Mouse (Mus musculus): ENCODE results near the gene Usp2. TPM values are rescaled to one million over a fixed set of nuclear protein-coding genes. Genes with fewer than 3 reads are reported as not detected.

Usp2 gene
- polyA plus RNA-seq, 1 experiment from 2014 or later, result 12.7 TPM

DNA sequence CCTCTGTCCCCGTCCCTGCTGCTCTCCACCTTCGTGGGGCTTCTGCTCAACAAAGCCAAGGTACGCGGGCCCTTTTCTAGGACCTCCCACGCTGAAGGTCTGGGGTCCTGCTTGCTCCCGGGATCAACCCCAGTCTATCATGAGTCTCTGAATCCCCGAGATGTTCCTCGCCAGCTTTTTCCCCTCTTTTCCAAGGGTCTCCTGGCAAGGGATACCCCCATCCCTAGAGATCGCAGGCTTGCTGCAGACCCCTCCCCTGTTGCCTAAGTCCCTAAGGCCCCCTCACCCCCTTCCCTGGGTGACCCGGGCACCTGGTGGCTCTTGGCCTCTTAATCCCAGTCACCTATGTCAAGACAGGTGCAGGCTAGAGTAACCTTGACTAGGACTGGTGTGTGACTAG is 18.5 kb downstream of the Usp2 start:
- peak overlapping the region; percentile 72 for H3K9ac ChIP-seq (replicated peaks; ENCODE audit: low read length)
- H3K36me3 ChIP-seq (replicated peaks; ENCODE audit: control insufficient read depth, insufficient read depth, low read depth, low read length), result no peaks in the 10 kb centered on the region
- 2% methylated on average over 10 of the region's 10 CpGs for WGBS
- H3K4me3 ChIP-seq (ENCODE audit: low read depth, low read length), result peak overlapping the region; percentile 58
- no peaks in the 10 kb centered on the region for H3K9me3 ChIP-seq (replicated peaks; ENCODE audit: control insufficient read depth, low read length)
- H3K27me3 ChIP-seq (ENCODE audit: control insufficient read depth, insufficient read depth, low read length), result peaks cover 6% of the 10 kb centered on the region
- peak overlapping the region; percentile 97 for H3K4me2 ChIP-seq (ENCODE audit: low read depth, low read length)
- H3K4me1 ChIP-seq (ENCODE audit: control insufficient read depth, insufficient read depth, low read length), result peaks cover 6% of the 10 kb centered on the region
- H3K27ac ChIP-seq (replicated peaks; ENCODE audit: low read depth, low read length), result no peak overlapping the region
- no peak for DNase-seq (ENCODE audit: low spot score)
- no peak for ATAC-seq (replicated peaks; ENCODE audit: insufficient number of reproducible peaks, low FRiP score, low TSS enrichment, low read depth)

DNA sequence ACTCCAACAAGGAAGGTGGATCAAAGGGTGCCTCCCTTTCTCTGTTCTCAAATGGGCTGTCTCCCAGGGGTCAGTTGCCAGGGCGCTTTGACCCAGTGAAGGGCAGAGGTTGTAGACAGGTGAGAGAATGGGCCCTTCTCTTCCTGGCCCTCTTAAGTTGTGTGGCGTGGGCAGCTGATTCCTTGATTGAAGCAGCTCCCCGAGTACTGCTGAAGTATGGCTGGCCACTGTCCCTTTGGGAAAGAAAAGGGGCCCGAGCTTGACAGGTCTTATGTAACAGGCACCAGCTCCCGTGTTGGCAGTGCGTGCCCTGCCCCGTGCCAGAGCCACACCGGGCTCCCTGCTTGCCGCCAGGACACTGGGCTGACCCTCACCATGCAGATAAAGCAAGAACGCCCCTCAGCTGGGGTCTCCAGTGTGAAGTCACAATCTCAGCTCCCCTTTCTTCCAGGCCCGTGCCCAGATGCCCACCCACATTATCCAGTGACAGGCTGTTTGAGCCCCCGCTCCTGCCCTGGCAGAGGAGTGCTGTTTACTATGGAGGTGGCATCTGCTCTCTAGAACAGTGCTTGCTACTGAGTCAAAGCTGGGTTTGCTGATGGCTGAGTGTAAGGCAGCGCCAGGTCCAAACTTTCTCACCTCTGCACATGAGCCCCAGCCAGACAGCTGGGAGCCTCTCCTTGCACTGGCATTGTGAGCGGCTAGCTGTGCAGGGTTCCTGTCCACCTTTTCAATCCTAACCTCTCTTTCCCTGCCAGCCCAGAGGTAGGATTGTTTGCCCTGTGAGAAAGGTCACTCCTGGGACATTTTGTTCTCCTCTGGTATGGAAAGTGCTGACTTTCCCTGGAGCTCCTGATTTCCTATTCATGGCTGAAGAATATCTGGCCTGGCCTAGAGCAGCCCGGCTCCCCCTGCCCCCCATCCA is 19.2 kb downstream of the Usp2 start:
- no peak overlapping the region for H3K9ac ChIP-seq (replicated peaks; ENCODE audit: low read length)
- H3K27ac ChIP-seq (replicated peaks; ENCODE audit: low read depth, low read length), result no peak overlapping the region
- no peak overlapping the region for H3K4me3 ChIP-seq (ENCODE audit: low read depth, low read length)
- no peaks in the 10 kb centered on the region for H3K36me3 ChIP-seq (replicated peaks; ENCODE audit: control insufficient read depth, insufficient read depth, low read depth, low read length)
- no peak for ATAC-seq (replicated peaks; ENCODE audit: insufficient number of reproducible peaks, low FRiP score, low TSS enrichment, low read depth)
- H3K4me2 ChIP-seq (ENCODE audit: low read depth, low read length), result no peak overlapping the region; the same call in none of the 2 replicates
- H3K27me3 ChIP-seq (ENCODE audit: control insufficient read depth, insufficient read depth, low read length), result peaks cover 6% of the 10 kb centered on the region
- DNase-seq (ENCODE audit: low spot score), result no peak
- 70% methylated on average over 15 of the region's 15 CpGs for whole genome bisulfite sequencing
- peaks cover 6% of the 10 kb centered on the region for H3K4me1 ChIP-seq (ENCODE audit: control insufficient read depth, insufficient read depth, low read length)
- no peaks in the 10 kb centered on the region for H3K9me3 ChIP-seq (replicated peaks; ENCODE audit: control insufficient read depth, low read length)

- 36% methylated on average over 10 of the region's 10 CpGs for WGBS
- Histone ChIP-seq H3K4me2 (ENCODE audit: low read depth, low read length) (no peak overlapping the region), H3K4me3 (ENCODE audit: low read depth, low read length) (no peak overlapping the region), H3K27ac (replicated peaks; ENCODE audit: low read depth, low read length) (no peak overlapping the region), H3K27me3 (ENCODE audit: control insufficient read depth, insufficient read depth, low read length) (peaks cover 6% of the 10 kb centered on the region), H3K4me1 (ENCODE audit: control insufficient read depth, insufficient read depth, low read length) (peaks cover 6% of the 10 kb centered on the region), H3K36me3 (replicated peaks; ENCODE audit: control insufficient read depth, insufficient read depth, low read depth, low read length) (no peaks in the 10 kb centered on the region), H3K9me3 (replicated peaks; ENCODE audit: control insufficient read depth, low read length) (no peaks in the 10 kb centered on the region), H3K9ac (replicated peaks; ENCODE audit: low read length) (no peak overlapping the region)
- no peak for DNase-seq (ENCODE audit: low spot score)
- no peak for ATAC-seq (replicated peaks; ENCODE audit: insufficient number of reproducible peaks, low FRiP score, low TSS enrichment, low read depth)
Measured at GRCm38 (mm10) chr9:44086960-44087359, 20.1 kb downstream of the Usp2 start.

GRCm38 (mm10) chr9:44087761-44088455 is 21.1 kb downstream of the Usp2 start:
- no peak overlapping the region for H3K4me3 ChIP-seq (ENCODE audit: low read depth, low read length)
- peaks cover 6% of the 10 kb centered on the region for H3K27me3 ChIP-seq (ENCODE audit: control insufficient read depth, insufficient read depth, low read length)
- ATAC-seq (replicated peaks; ENCODE audit: insufficient number of reproducible peaks, low FRiP score, low TSS enrichment, low read depth) (peak; percentile 37; the same call in 1 of the 2 replicates), DNase-seq (ENCODE audit: low spot score) (peak; percentile 61)
- H3K4me2 ChIP-seq (ENCODE audit: low read depth, low read length), result no peak overlapping the region; the same call in 1 of the 2 replicates
- H3K9me3 ChIP-seq (replicated peaks; ENCODE audit: control insufficient read depth, low read length), result no peaks in the 10 kb centered on the region
- WGBS, result 7% methylated on average over 15 of the region's 15 CpGs
- H3K9ac ChIP-seq (replicated peaks; ENCODE audit: low read length), result no peak overlapping the region
- H3K27ac ChIP-seq (replicated peaks; ENCODE audit: low read depth, low read length), result no peak overlapping the region
- H3K4me1 ChIP-seq (ENCODE audit: control insufficient read depth, insufficient read depth, low read length), result peaks cover 6% of the 10 kb centered on the region
- no peaks in the 10 kb centered on the region; the same call in 1 of the 2 replicates for H3K36me3 ChIP-seq (replicated peaks; ENCODE audit: control insufficient read depth, insufficient read depth, low read depth, low read length)

DNA sequence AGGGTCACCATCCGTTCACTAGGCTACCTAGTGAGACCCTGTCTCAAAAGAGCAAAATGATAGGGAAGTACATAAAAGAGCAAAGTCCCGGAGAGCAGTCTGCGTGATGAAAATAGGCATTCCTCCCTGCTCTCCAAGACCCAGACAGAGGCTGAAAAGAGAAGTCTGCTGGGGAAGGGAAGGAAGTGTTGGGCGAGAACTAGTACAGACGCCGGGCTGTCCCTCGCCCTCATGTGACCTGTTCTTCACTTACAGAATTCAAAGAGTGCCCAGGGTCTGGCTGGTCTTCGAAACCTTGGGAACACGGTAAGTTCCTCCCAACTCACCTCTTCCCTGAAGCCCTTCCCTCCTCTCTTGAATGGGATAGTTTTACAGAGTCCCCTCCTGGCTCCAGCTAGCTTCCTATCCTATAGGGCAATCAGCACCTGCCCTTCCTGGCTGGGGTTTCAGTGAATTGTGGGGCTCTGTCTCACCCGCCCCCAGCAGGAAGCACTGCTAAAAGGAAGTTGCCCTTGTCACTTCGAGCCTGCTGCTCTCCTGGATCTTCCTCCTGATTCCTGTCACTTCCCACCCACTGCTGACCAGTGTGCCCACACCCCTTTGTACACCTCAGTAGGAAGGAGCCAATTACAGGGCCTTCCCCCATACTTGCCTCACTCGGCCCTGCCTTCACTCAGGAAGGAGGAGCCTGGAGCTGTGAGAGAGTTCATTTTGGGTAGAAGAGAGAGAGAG is 22.2 kb downstream of the Usp2 start:
- no peaks in the 10 kb centered on the region; the same call in 1 of the 2 replicates for H3K36me3 ChIP-seq (replicated peaks; ENCODE audit: control insufficient read depth, insufficient read depth, low read depth, low read length)
- no peaks in the 10 kb centered on the region for H3K9me3 ChIP-seq (replicated peaks; ENCODE audit: control insufficient read depth, low read length)
- 66% methylated on average over 12 of the region's 12 CpGs for WGBS
- no peak overlapping the region for H3K27ac ChIP-seq (replicated peaks; ENCODE audit: low read depth, low read length)
- no peak overlapping the region for H3K4me2 ChIP-seq (ENCODE audit: low read depth, low read length)
- H3K9ac ChIP-seq (replicated peaks; ENCODE audit: low read length), result no peak overlapping the region
- ATAC-seq (replicated peaks; ENCODE audit: insufficient number of reproducible peaks, low FRiP score, low TSS enrichment, low read depth) (no peak), DNase-seq (ENCODE audit: low spot score) (no peak)
- H3K4me3 ChIP-seq (ENCODE audit: low read depth, low read length), result no peak overlapping the region
- H3K27me3 ChIP-seq (ENCODE audit: control insufficient read depth, insufficient read depth, low read length), result peaks cover 6% of the 10 kb centered on the region
- H3K4me1 ChIP-seq (ENCODE audit: control insufficient read depth, insufficient read depth, low read length), result peaks cover 6% of the 10 kb centered on the region; the same call in 1 of the 2 replicates

DNA sequence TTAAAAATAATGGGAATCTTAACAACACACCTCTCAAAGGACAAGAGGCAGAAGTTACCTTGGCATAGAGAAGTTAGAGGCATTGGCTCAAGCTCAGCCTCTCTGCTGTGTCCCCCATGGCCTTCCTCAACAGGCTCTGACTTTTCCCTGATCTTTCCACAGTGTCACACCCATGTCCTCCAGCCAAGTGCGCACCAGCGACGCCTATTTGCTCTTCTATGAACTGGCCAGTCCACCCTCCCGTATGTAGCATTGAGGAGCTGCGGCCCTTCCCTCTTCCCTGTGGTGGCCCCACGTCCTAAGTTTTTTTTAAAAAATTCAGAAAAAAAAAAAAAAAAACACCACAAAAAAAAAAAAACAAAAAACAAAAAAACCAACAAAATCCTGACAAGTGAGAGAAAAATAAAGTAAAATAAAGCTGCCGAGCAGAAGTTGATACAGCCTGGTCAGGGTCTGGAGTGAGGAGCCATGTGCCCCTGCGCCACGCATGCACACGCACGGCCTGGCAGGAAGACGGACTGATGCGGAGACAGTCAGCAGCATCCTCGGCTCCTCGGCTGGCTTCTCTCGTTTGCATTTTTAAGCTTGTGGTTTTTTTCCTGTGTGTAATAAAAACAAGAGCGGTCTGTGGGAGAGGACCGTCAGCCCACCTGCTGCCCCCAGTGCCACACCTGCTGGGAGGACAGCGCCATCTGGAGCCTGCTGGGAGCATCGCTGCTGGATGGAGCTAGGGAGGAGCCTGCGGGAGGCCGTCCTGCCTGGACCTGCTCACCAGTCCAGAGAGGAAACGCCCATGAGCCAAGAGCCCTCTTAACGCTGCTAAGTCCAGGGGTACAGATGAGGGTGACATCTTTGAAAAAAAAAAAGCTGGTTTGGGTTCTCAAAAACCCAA is 27.0 kb downstream of the Usp2 start:
- no peak overlapping the region for H3K9ac ChIP-seq (replicated peaks; ENCODE audit: low read length)
- 32% methylated on average over 24 of the region's 24 CpGs for WGBS
- H3K27ac ChIP-seq (replicated peaks; ENCODE audit: low read depth, low read length), result no peak overlapping the region
- H3K4me2 ChIP-seq (ENCODE audit: low read depth, low read length), result no peak overlapping the region
- ATAC-seq (replicated peaks; ENCODE audit: insufficient number of reproducible peaks, low FRiP score, low TSS enrichment, low read depth), result peak; percentile 81; the same call in 1 of the 2 replicates
- H3K4me1 ChIP-seq (ENCODE audit: control insufficient read depth, insufficient read depth, low read length), result no peaks in the 10 kb centered on the region; the same call in 1 of the 2 replicates
- H3K4me3 ChIP-seq (ENCODE audit: low read depth, low read length), result no peak overlapping the region
- H3K9me3 ChIP-seq (replicated peaks; ENCODE audit: control insufficient read depth, low read length), result no peaks in the 10 kb centered on the region
- no peaks in the 10 kb centered on the region; the same call in 1 of the 2 replicates for H3K36me3 ChIP-seq (replicated peaks; ENCODE audit: control insufficient read depth, insufficient read depth, low read depth, low read length)
- DNase-seq (ENCODE audit: low spot score), result peak; percentile 83
- H3K27me3 ChIP-seq (ENCODE audit: control insufficient read depth, insufficient read depth, low read length), result no peaks in the 10 kb centered on the region

- ATAC-seq (replicated peaks; ENCODE audit: insufficient number of reproducible peaks, low FRiP score, low TSS enrichment, low read depth), result no peak
Measured at GRCm38 (mm10) chr9:44094737-44095136, 27.9 kb downstream of the Usp2 start.

More at GRCm38 (mm10) chr9:44094737-44095136, 27.9 kb downstream of the Usp2 start:
- Histone ChIP-seq H3K9me3 (replicated peaks; ENCODE audit: control insufficient read depth, low read length) (no peaks in the 10 kb centered on the region), H3K4me2 (ENCODE audit: low read depth, low read length) (no peak overlapping the region), H3K4me3 (ENCODE audit: low read depth, low read length) (no peak overlapping the region), H3K27me3 (ENCODE audit: control insufficient read depth, insufficient read depth, low read length) (no peaks in the 10 kb centered on the region), H3K27ac (replicated peaks; ENCODE audit: low read depth, low read length) (no peak overlapping the region), H3K9ac (replicated peaks; ENCODE audit: low read length) (no peak overlapping the region), H3K4me1 (ENCODE audit: control insufficient read depth, insufficient read depth, low read length) (no peaks in the 10 kb centered on the region; the same call in 1 of the 2 replicates), H3K36me3 (replicated peaks; ENCODE audit: control insufficient read depth, insufficient read depth, low read depth, low read length) (no peaks in the 10 kb centered on the region; the same call in 1 of the 2 replicates)
- no peak for DNase-seq (ENCODE audit: low spot score)
- 84% methylated on average over 3 of the region's 3 CpGs for WGBS
